Mouse (Mus musculus) right cerebral cortex, adult 18-20 months (tissue): Measurements from ENCODE around the gene Myo9a.

Experiments
- DNase-seq: peaks from one replicate; pipeline ENCODE4 v3.0.0; 2022; ENCODE audit warnings: mixed read lengths

The Myo9a gene

GRCm38 (mm10) chr9:59750267-59751065, at the start of gene Myo9a, which contains the start of gene Senp8:
TSS of gene Myo9a (plus strand) at chr9:59750896.
TSS of gene Senp8 (minus strand) at chr9:59750710.
- DNase-seq = peak; percentile 99

- DNase-seq = no peak
Measured at GRCm38 (mm10) chr9:59701094-59701493, 49.6 kb upstream of the Myo9a start.

- no peak for DNase-seq
Measured at GRCm38 (mm10) chr9:59703099-59703498, 47.6 kb upstream of the Myo9a start.

- DNase-seq = no peak
Measured at GRCm38 (mm10) chr9:59706850-59707825, 43.6 kb upstream of the Myo9a start.

- DNase-seq = no peak
Measured at GRCm38 (mm10) chr9:59709225-59709624, 41.5 kb upstream of the Myo9a start.

GRCm38 (mm10) chr9:59716275-59716898, 34.3 kb upstream of the Myo9a start:
- no peak for DNase-seq

- DNase-seq = no peak
Measured at GRCm38 (mm10) chr9:59718237-59718636, 32.5 kb upstream of the Myo9a start.

GRCm38 (mm10) chr9:59721144-59721543, 29.6 kb upstream of the Myo9a start:
- DNase-seq = no peak

- DNase-seq = peak; percentile 77
Measured at GRCm38 (mm10) chr9:59723096-59723657, 27.5 kb upstream of the Myo9a start.

GRCm38 (mm10) chr9:59723791-59724442, 26.8 kb upstream of the Myo9a start:
- DNase-seq = peak; percentile 60

GRCm38 (mm10) chr9:59725515-59725914, 25.2 kb upstream of the Myo9a start:
- DNase-seq = no peak

GRCm38 (mm10) chr9:59727569-59728286, 23.0 kb upstream of the Myo9a start:
- no peak for DNase-seq

- DNase-seq = no peak
Measured at GRCm38 (mm10) chr9:59731136-59731535, 19.6 kb upstream of the Myo9a start.

- DNase-seq = no peak
Measured at GRCm38 (mm10) chr9:59733075-59733474, 17.6 kb upstream of the Myo9a start.

GRCm38 (mm10) chr9:59735394-59735793, 15.3 kb upstream of the Myo9a start:
- no peak for DNase-seq

GRCm38 (mm10) chr9:59740593-59740992, 10.1 kb upstream of the Myo9a start:
- DNase-seq = no peak

GRCm38 (mm10) chr9:59743903-59744302, 6.8 kb upstream of the Myo9a start:
- DNase-seq = no peak

GRCm38 (mm10) chr9:59748387-59748786, 2.3 kb upstream of the Myo9a start:
- no peak for DNase-seq

- peak; percentile 57 for DNase-seq
Measured at GRCm38 (mm10) chr9:59748969-59749368, 1.7 kb upstream of the Myo9a start.

GRCm38 (mm10) chr9:59749581-59750265, 973 bp upstream of the Myo9a start:
- no peak for DNase-seq

- peak; percentile 81 for DNase-seq
Measured at GRCm38 (mm10) chr9:59751066-59751581, 428 bp downstream of the Myo9a start.
